Mouse (Mus musculus): ENCODE data around the gene Hsp90ab1.

DNA sequence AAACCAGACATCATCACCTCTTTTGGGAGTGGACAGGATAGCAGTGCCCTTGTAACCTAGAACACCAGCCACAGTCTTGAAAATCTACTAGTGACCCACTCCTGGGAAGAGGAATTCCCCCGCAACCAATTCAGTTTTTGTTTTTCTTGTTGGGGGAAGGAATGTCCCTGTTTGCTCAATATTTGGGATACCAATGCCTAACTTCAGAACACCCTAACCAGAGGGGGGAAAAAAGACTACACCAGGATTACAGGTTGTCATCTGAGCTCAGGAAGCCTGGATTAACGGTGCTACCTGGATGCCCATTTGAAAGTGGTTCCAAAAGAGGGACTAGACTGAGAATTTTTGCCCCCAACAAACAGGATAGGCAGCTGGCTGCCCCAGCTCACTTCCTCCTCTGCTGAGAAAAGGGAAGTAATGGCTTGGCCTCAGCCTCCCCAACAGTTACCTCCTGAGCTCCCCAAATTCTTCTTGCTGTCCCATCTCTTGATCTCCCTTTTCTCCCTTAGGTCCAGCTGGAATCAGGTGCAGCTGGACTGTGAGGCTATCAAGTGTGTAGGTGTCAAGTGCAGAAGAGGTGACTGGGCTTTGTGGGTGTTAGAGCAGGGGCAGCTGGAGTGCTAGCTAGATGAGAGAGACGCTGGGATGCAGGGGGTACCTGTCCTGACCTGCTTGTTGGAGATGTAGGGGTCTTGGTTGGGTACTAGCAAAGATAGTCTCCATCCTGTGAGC is 16.4 kb downstream of the Hsp90ab1 start:
- TF ChIP-seq CTCF (conservative IDR thresholded peaks at IDR 0.05; ENCODE audit: low read length) (no peak), POU5F1 (IDR thresholded peaks at IDR 0.05; ENCODE audit: borderline replicate concordance, low read length) (no peak), NANOG (IDR thresholded peaks at IDR 0.05; ENCODE audit: borderline replicate concordance, low read length) (no peak)
